Mouse (Mus musculus): ENCODE results near the gene Ulk4.
A peak's percentile ranks its signal among the peaks of the same experiment; 100 is the strongest.

Ulk4 gene

DNA sequence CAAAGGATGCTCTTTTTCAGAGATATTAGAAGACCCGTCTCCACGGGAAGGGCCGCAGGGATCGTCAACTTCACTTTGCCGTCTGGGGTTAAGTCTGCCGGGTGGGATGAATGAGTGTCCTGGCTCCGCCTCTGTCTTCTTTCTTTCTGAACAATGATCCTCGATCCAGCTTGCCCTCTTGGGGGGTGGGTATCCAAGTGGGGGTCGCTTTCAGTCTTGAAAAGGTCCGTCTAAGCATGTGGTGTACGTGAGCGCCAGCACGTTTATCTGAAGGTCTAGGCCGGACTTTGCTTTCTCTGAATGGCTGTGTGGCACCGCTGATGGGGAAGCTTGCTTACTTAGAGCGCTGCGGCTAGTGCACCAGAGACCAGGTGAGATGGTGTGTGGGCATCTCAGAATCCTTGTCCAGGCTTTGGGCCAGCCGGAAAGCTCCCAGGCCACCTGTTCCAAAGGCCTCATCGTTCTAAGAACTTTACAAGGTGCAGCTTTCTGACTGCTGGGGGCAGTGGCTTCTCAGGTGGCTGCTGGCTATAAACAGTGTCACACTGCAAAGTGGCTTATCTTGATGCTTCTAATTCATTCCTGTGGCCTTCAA, 23.1 kb upstream of the Ulk4 start:
- no peak for DNase-seq (ENCODE audit: low spot score in 2 of 2)

GRCm38 (mm10) chr9:121299223-121299755, 22.3 kb upstream of the Ulk4 start:
- no peak for DNase-seq (ENCODE audit: low spot score in 2 of 2)

- no peak for DNase-seq (ENCODE audit: low spot score in 2 of 2)
Measured at GRCm38 (mm10) chr9:121298411-121299091, 21.6 kb upstream of the Ulk4 start.

- no peak for DNase-seq (ENCODE audit: low spot score in 2 of 2)
Measured at GRCm38 (mm10) chr9:121298065-121298398, 21.0 kb upstream of the Ulk4 start.

- peak in 1 of 2 experiments; percentile 62 for DNase-seq (ENCODE audit: low spot score in 2 of 2)
Measured at GRCm38 (mm10) chr9:121297171-121298064, 20.4 kb upstream of the Ulk4 start, which contains the start of gene Trak1. Trak1 (plus strand) TSS chr9:121297502.

GRCm38 (mm10) chr9:121295221-121295620, 18.2 kb upstream of the Ulk4 start:
- no peak for DNase-seq (ENCODE audit: low spot score in 2 of 2)

GRCm38 (mm10) chr9:121293187-121293586, 16.2 kb upstream of the Ulk4 start:
- DNase-seq (ENCODE audit: low spot score in 2 of 2), result no peak

- no peak for DNase-seq (ENCODE audit: low spot score in 2 of 2)
Measured at GRCm38 (mm10) chr9:121291275-121291674, 14.3 kb upstream of the Ulk4 start.

DNA sequence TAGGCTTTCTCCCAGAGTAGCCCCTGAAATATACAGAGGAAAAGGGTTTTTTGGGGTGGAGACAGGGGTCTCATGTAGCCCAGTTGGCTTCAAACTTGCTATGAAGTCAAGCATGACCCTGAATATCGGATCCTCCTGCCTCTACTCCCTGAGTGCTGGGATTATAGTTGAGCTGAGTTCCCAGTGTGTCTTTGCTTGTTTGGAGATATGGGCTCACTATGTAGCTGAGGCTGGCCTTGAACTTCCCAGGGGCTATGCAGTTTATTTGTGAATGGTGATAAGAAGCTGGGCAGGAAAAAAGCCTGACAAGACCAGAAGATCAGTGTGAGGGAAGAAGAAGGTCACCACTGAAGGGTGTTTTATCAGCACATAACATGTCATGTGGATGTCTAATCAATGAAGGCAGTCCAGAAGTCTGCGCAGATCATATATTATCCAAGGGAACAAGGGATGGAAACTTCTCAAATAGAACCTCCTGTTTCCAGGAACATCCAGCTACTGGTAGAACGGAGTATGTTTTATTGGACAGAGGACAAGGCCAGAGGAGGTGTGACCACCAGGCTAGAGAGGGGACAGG, 9.4 kb upstream of the Ulk4 start:
- DNase-seq (ENCODE audit: low spot score in 2 of 2), result no peak

DNA sequence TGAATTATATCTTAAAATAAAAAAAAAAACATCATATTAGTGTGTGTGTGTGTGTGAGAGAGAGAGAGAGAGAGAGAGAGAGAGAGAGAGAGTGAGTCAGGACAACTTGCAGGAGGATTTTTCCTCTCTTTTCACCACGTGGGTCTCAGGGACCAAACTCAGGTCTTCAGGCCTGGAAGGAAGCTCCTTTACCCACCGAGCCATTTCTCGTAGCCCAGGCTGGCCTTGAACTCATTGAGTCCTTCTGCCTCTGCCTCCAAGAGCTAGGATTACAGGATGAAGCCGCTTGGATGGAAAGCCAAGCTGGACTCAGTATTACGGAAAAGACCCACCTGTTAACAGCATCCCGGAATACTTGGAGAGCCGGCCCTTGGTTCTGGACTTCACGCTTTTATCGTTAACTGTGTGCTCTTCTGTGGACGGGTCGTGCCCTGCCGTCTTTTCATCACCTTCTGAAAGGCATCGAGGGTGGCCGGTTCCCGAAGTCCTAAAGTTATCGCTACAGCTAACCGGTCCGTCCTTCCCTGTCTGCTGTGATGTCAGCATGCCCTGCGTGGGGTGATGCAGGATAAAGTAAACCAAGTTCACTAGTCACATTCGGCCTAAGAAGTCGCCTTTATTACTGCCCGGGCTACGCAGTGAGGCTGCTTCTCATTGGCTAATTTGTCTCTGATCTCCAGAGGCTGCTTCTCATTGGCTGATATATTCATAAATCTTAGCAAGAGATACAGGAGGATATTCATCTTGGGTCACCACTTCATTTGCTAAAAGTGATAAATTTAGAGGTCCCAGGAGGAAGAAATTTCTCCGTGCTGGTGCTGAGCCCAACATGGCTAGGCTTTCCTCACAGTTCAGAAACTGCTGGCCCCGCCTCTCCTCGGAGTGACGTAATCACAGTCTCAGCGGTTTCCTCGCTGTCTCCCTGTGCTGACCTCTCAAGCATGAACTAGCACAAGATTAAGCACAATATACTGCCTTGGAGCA, 8.6 kb upstream of the Ulk4 start:
- DNase-seq (ENCODE audit: low spot score in 2 of 2), result peak in 1 of 2 experiments; percentile 56

- DNase-seq (ENCODE audit: low spot score in 2 of 2), result no peak
Measured at GRCm38 (mm10) chr9:121284422-121284821, 7.4 kb upstream of the Ulk4 start.

GRCm38 (mm10) chr9:121283620-121284185, 6.7 kb upstream of the Ulk4 start:
- no peak for DNase-seq (ENCODE audit: low spot score in 2 of 2)

DNA sequence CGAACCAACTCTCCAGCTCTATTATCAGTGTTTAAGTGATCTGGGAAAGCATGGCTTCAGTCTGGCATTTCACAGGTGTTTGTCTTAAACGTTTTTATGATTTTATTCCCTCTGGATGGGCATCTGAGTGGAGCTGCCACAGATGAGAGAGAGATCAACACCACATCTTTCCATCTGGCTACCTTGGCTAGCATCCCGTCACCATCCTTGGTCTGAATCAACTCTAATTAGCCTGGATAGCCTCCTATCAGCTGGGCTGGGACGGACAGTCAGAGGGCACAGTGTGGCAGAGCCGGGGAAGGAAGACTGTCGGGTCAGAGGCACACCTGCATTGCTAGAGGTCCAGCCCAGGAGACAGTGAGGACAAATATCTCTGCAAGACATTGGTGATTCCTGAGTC, 4.9 kb upstream of the Ulk4 start:
- no peak for DNase-seq (ENCODE audit: low spot score in 2 of 2)

DNA sequence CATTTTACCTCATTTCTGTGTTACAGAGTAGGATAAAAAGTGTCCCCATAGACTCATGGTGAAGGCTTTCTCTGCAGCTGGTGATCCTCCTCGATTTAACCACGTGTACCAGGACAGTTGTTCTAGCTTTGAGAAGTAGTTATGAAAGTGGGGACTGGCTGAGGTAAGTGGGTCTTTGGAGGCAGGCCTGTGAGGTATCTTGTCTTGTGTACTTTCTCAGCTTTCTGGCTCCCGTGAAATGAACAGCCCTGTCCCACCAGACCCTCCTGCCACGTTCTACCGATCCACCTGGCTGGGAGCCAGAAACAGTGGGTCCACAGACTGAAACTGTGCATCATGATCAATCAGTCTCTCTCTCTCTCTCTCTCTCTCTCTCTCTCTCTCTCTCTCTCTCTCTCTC, 2.2 kb upstream of the Ulk4 start:
- DNase-seq (ENCODE audit: low spot score in 2 of 2), result no peak

GRCm38 (mm10) chr9:121276745-121277117, 266 bp downstream of the Ulk4 start:
- DNase-seq (ENCODE audit: low spot score in 2 of 2), result no peak

- no peak for DNase-seq (ENCODE audit: low spot score in 2 of 2)
Measured at GRCm38 (mm10) chr9:121271561-121271960, 5.4 kb downstream of the Ulk4 start.

- DNase-seq (ENCODE audit: low spot score in 2 of 2), result no peak
Measured at GRCm38 (mm10) chr9:121271149-121271548, 5.8 kb downstream of the Ulk4 start.

DNA sequence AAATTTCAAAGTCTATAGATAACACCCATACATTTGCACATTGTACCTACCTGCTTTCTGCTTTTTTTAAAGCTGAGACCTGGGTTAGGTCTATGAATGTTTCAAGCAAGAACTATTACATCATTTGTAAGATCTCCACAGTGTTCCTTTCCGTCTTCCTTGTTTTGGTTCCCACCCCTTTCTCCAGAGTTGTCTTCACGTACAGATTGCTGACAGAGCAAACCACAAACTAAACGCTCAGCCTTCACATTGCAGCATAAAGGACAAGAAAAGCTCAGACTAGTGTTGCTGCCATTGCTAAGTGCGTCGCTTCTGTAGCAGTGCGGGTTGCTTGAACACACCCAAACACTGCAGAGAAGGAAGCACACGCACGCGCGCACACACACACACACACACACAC, 11.7 kb downstream of the Ulk4 start:
- DNase-seq (ENCODE audit: low spot score in 2 of 2), result no peak

GRCm38 (mm10) chr9:121257106-121257505, 19.9 kb downstream of the Ulk4 start:
- peak; percentile 4 to 13 for DNase-seq (ENCODE audit: low spot score in 2 of 2)

- DNase-seq (ENCODE audit: low spot score in 2 of 2), result peak; percentile 17 to 20
Measured at GRCm38 (mm10) chr9:121254761-121255160, 22.2 kb downstream of the Ulk4 start.

- DNase-seq (ENCODE audit: low spot score in 2 of 2), result peak; percentile 21 to 44
Measured at GRCm38 (mm10) chr9:121253983-121254382, 23.0 kb downstream of the Ulk4 start.

Data from right cerebral cortex, postnatal 10 days (tissue).